Mouse (Mus musculus): ENCODE results near the gene Nxpe3.

- TF ChIP-seq CTCF (IDR thresholded peaks at IDR 0.05; ENCODE audit: borderline replicate concordance, extremely low read depth, insufficient read depth, insufficient read length), result no peak
- no peak for TF ChIP-seq POLR2A (IDR thresholded peaks at IDR 0.05; ENCODE audit: borderline replicate concordance, extremely low read depth, insufficient read depth, insufficient read length, poor library complexity, severe bottlenecking)
These were observed 10.8 kb downstream of the Nxpe3 start for GRCm38 (mm10) chr16:55884246-55884645.

All from brain, embryonic 14.5 days (tissue).